15 mouse cellular contexts compared by ENCODE assay signal in genomic region chr9:123589240-123589910, GRCm38 (mm10). TPM values are rescaled to one million over a fixed set of nuclear protein-coding genes. Genes with fewer than 3 reads are reported as not detected.
DNase-seq lines count a peak whose midpoint lies in the region; ATAC-seq and TF ChIP-seq lines count a peak whose summit lies in the region.
"Had no signal": no experiment of that assay in that cellular context is flagged by ENCODE, and none has a peak within 500 bp of the region (broad histone marks: within the 10 kb centered on the region; RNA-seq: fewer than 3 reads in every experiment).

No protein-coding gene starts in this region.

- H3K79me2 ChIP-seq in liver, adult 2 months (ENCODE audit: control insufficient read depth, insufficient read depth, low read length), result no peaks in the 10 kb centered on the region

- no peaks in the 10 kb centered on the region for H3K27me3 ChIP-seq in intestine, embryonic 14.5 days (replicated peaks; ENCODE audit: control insufficient read depth, insufficient read depth, low read length)
- H3K27me3 ChIP-seq in liver, adult 2 months (ENCODE audit: control insufficient read depth, insufficient read depth, low read length), result no peaks in the 10 kb centered on the region
- H3K27me3 ChIP-seq in stomach, embryonic 15.5 days (replicated peaks), result no peaks in the 10 kb centered on the region
- no peaks in the 10 kb centered on the region for H3K27me3 ChIP-seq in hindbrain, postnatal 0 days (ENCODE audit: insufficient read depth, low read length)
- H3K27me3 ChIP-seq: forebrain, embryonic 15.5 days; heart, embryonic 15.5 days had no signal

- H3K9ac ChIP-seq in intestine, embryonic 14.5 days (ENCODE audit: low read length), result no peak overlapping the region
- H3K9ac ChIP-seq in liver, adult 2 months (ENCODE audit: low read depth, low read length), result no peak overlapping the region
- H3K9ac ChIP-seq in stomach, embryonic 15.5 days, result no peak overlapping the region
- no peak overlapping the region for H3K9ac ChIP-seq in hindbrain, postnatal 0 days (replicated peaks; ENCODE audit: low read length)
- H3K9ac ChIP-seq: forebrain, embryonic 15.5 days; heart, embryonic 15.5 days; hindbrain, embryonic 14.5 days had no signal

- no peak overlapping the region for H3K4me2 ChIP-seq in intestine, embryonic 14.5 days (ENCODE audit: low read length)
- H3K4me2 ChIP-seq in stomach, embryonic 15.5 days, result no peak overlapping the region
- H3K4me2 ChIP-seq in hindbrain, postnatal 0 days (ENCODE audit: low read depth, low read length), result no peak overlapping the region
- H3K4me2 ChIP-seq: forebrain, embryonic 15.5 days; heart, embryonic 15.5 days; hindbrain, embryonic 14.5 days had no signal

- peak; percentile 90 for ATAC-seq in intestine, embryonic 14.5 days (replicated peaks; ENCODE audit: low FRiP score, low TSS enrichment, low read depth)
- ATAC-seq in stomach, embryonic 15.5 days (ENCODE audit: insufficient read depth, low FRiP score, low read depth), result peak; percentile 75
- ATAC-seq in hindbrain, postnatal 0 days, result no peak
- ATAC-seq: forebrain, embryonic 15.5 days had no signal

- H3K9me3 ChIP-seq in intestine, embryonic 14.5 days (ENCODE audit: control insufficient read depth, low read length), result no peaks in the 10 kb centered on the region
- no peaks in the 10 kb centered on the region for H3K9me3 ChIP-seq in stomach, embryonic 15.5 days
- no peaks in the 10 kb centered on the region for H3K9me3 ChIP-seq in hindbrain, postnatal 0 days (ENCODE audit: low read length)
- H3K9me3 ChIP-seq: forebrain, embryonic 15.5 days; heart, embryonic 15.5 days; limb, embryonic 10.5 days had no signal

- no peak for TF ChIP-seq POLR2A in liver, adult 2 months (IDR thresholded peaks at IDR 0.05; ENCODE audit: extremely low read depth, insufficient read depth, low read length)

- peak; percentile 56 for DNase-seq in intestine, embryonic 14.5 days (ENCODE audit: low spot score)
- peak; percentile 87 for DNase-seq in kidney, adult 9 months
- DNase-seq in liver, adult 2 months (ENCODE audit: extremely low read depth, low read depth, low spot score), result peak; percentile 68
- DNase-seq in left cerebral cortex, adult 9 months (ENCODE audit: low spot score in 2 of 2), result no peak
- DNase-seq in hindbrain, postnatal 0 days (ENCODE audit: low spot score), result no peak
- DNase-seq in cerebellum, adult 9-11 months, result no peak
- DNase-seq: adrenal gland, postnatal 36 days; gastrocnemius, postnatal 36 days; lung, postnatal 14 days; midbrain, embryonic 14.5 days had no signal

- H3K4me1 ChIP-seq in intestine, embryonic 14.5 days (replicated peaks; ENCODE audit: control insufficient read depth, insufficient read depth, low read length), result no peaks in the 10 kb centered on the region
- peaks cover 3% of the 10 kb centered on the region; the same call in 1 of the 2 replicates for H3K4me1 ChIP-seq in liver, adult 2 months (ENCODE audit: control insufficient read depth, insufficient read depth, low read length)
- H3K4me1 ChIP-seq in stomach, embryonic 15.5 days, result no peaks in the 10 kb centered on the region
- no peaks in the 10 kb centered on the region for H3K4me1 ChIP-seq in hindbrain, postnatal 0 days (ENCODE audit: insufficient read depth, low read length)
- H3K4me1 ChIP-seq: forebrain, embryonic 15.5 days; heart, embryonic 15.5 days had no signal

- no peak for TF ChIP-seq CTCF in liver, adult 2 months (IDR thresholded peaks at IDR 0.05; ENCODE audit: low read depth, low read length)
- TF ChIP-seq CTCF in hindbrain, postnatal 0 days (IDR thresholded peaks at IDR 0.05; ENCODE audit: low read depth), result no peak

- H3K4me3 ChIP-seq in intestine, embryonic 14.5 days (ENCODE audit: low read depth, low read length), result no peak overlapping the region
- no peak overlapping the region for H3K4me3 ChIP-seq in liver, adult 2 months (ENCODE audit: insufficient read depth, low read depth, low read length)
- H3K4me3 ChIP-seq in stomach, embryonic 15.5 days (replicated peaks), result no peak overlapping the region
- no peak overlapping the region for H3K4me3 ChIP-seq in hindbrain, postnatal 0 days (ENCODE audit: low read length)
- H3K4me3 ChIP-seq: forebrain, embryonic 15.5 days; heart, embryonic 15.5 days; limb, embryonic 10.5 days had no signal

- H3K36me3 ChIP-seq in intestine, embryonic 14.5 days (ENCODE audit: control insufficient read depth, insufficient read depth, low read length), result peaks cover 65% of the 10 kb centered on the region
- peaks cover 40% of the 10 kb centered on the region for H3K36me3 ChIP-seq in liver, adult 2 months (ENCODE audit: control insufficient read depth, insufficient read depth, low read length)
- H3K36me3 ChIP-seq in stomach, embryonic 15.5 days, result peaks cover 5% of the 10 kb centered on the region
- H3K36me3 ChIP-seq in hindbrain, postnatal 0 days (ENCODE audit: insufficient read depth, low read length), result peaks cover 19% of the 10 kb centered on the region; the same call in 1 of the 2 replicates

- WGBS in intestine, embryonic 14.5 days, result 70% methylated on average over 7 of the region's 7 CpGs
- WGBS in liver, adult 2 months, result 25% methylated on average over 7 of the region's 7 CpGs
- 77% methylated on average over 7 of the region's 7 CpGs for WGBS in stomach, embryonic 15.5 days
- WGBS in hindbrain, postnatal 0 days, result 87% methylated on average over 7 of the region's 7 CpGs

- no peak overlapping the region for H3K27ac ChIP-seq in intestine, embryonic 14.5 days (ENCODE audit: low read depth)
- H3K27ac ChIP-seq in liver, adult 2 months (replicated peaks; ENCODE audit: insufficient read depth, low read depth, low read length), result no peak overlapping the region
- no peak overlapping the region for H3K27ac ChIP-seq in stomach, embryonic 15.5 days
- no peak overlapping the region for H3K27ac ChIP-seq in hindbrain, postnatal 0 days
- H3K27ac ChIP-seq: forebrain, embryonic 15.5 days; heart, embryonic 15.5 days; hindbrain, embryonic 14.5 days; limb, embryonic 10.5 days had no signal

RNA-seq across cellular contexts. Expression of gene Slc6a20b, which starts 43.0 kb away (rescaled TPM):
- polyA plus RNA-seq in intestine, embryonic 14.5 days (2014; fragmentation: Nextera tagmentation; extraction: Ambion mirVana), result 0.35 and 0.50 TPM in 2 replicates
- total RNA-seq in liver, adult 2 months (2014; rRNA removed), result 0.07 TPM in 1 of 2 replicates, not detected in the other
- not detected in 2 replicates for polyA plus RNA-seq in liver, adult 2 months (2012; rRNA removed)
- 0.28 and 0.30 TPM in 2 replicates for polyA plus RNA-seq in stomach, embryonic 15.5 days (2015; fragmentation: Nextera tagmentation; extraction: Ambion mirVana)
- total RNA-seq in hindbrain, postnatal 0 days (2014; rRNA removed), result 0.14 and 0.68 TPM in 2 replicates
- polyA plus RNA-seq in hindbrain, postnatal 0 days (2015; fragmentation: Nextera tagmentation; extraction: Ambion mirVana), result 0.44 and 0.45 TPM in 2 replicates
- total RNA-seq: adrenal gland, postnatal 36 days; gastrocnemius, postnatal 36 days had no signal

RNA-seq across cellular contexts. Expression of gene Sacm1l, which starts 59.8 kb away (rescaled TPM):
- 51.0 and 55.8 TPM in 2 replicates for polyA plus RNA-seq in intestine, embryonic 14.5 days (2014; fragmentation: Nextera tagmentation; extraction: Ambion mirVana)
- total RNA-seq in liver, adult 2 months (2014; rRNA removed), result 62.3 and 74.3 TPM in 2 replicates
- polyA plus RNA-seq in liver, adult 2 months (2012; rRNA removed), result 7.7 and 9.4 TPM in 2 replicates
- polyA plus RNA-seq in stomach, embryonic 15.5 days (2015; fragmentation: Nextera tagmentation; extraction: Ambion mirVana), result 52.3 and 56.5 TPM in 2 replicates
- 24.8 and 32.2 TPM in 2 replicates for total RNA-seq in hindbrain, postnatal 0 days (2014; rRNA removed)
- polyA plus RNA-seq in hindbrain, postnatal 0 days (2015; fragmentation: Nextera tagmentation; extraction: Ambion mirVana), result 37.1 and 39.7 TPM in 2 replicates

Comparison
In these comparisons a context has a peak if more than half of its experiments do, and no peak if none do; other contexts are left out.
1. DNase-seq: peak in intestine, embryonic 14.5 days (single experiment), kidney, adult 9 months (single experiment) and liver, adult 2 months (single experiment); none in left cerebral cortex, adult 9 months (0 of 2), hindbrain, postnatal 0 days (single experiment) and cerebellum, adult 9-11 months (single experiment).